Mouse (Mus musculus) c-Kit-positive CD71-negative TER-119-negative erythroid progenitor cells, embryonic 14.5 days (primary cell): ENCODE results near the gene Oxgr1.

Experiments
- DNase-seq: peaks from one replicate; pipeline ENCODE4 v3.0.0-alpha.2; 2013; ENCODE audit warnings: low read depth

Gene Oxgr1

DNA sequence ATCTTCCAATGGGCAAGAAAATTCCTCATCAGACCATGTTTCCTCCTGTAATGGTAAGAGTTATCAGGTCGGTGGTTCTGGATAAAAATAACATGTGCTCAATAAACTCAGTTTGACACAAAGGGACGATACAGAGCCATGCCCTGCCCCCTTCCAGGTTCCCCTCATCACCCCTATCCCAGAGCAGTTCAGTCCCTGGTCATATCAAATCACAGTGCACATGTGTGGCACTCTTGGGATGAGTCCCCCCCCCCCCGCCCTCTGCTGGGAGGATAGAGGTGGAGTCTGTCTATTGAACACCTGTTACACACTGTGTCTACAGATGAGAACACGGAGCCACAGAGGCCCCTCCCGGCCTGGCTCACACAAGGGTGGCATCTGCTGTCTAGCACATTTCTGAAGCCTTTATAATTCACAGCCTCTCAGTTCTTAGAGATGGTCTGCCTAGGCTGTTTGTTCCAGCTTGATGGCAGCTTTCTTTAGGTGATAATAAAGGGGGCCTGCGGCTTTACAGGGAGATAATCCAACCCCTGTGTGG lies 61.5 kb downstream of the Oxgr1 start:
- DNase-seq, result no peak
